Mouse (Mus musculus) brain, embryonic 14.5 days (tissue): Measurements from ENCODE around the gene Fmn2.

ENCODE experiments used
- CTCF ChIP-seq: fragments of 200-500 bp; IDR thresholded peaks from 2 replicates; pipeline ENCODE4 v1.5.1; 2012; ENCODE audit warnings: inconsistent platforms, mild to moderate bottlenecking, moderate library complexity, borderline replicate concordance; ENCODE audit not compliant: insufficient read depth, insufficient read length; ENCODE audit errors: extremely low read depth
- POLR2A ChIP-seq: fragments of 200-500 bp; IDR thresholded peaks from 2 replicates; pipeline ENCODE4 v1.6.1; 2012; ENCODE audit warnings: mild to moderate bottlenecking, inconsistent platforms, borderline replicate concordance; ENCODE audit not compliant: poor library complexity, insufficient read depth, insufficient read length, severe bottlenecking; ENCODE audit errors: extremely low read depth

DNA sequence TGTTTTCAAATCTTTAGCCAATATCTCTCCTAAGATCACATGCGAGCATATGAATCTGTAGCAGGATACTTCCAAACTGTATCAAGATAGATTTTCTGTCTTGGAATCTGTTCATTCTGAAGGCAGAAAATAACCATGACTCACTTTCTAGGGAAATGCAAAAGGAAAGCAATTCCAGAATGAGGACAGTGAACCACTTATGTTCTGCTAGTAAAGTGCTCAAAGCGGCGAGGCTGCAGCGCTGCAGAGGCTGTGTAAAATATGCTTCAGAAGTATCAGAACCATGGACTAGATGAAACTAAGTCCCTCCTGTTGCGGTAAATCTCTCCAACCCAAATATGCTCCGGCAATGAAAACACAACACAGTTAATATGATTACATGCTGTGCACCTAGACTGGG, 19.1 kb upstream of the Fmn2 start:
- TF ChIP-seq CTCF (no peak), POLR2A (no peak)
